Comparison of ENCODE assay signal across 9 mouse cellular contexts in genomic region chr2:145588009-145588737, GRCm38 (mm10).
DNase-seq lines count a peak whose midpoint lies in the region; ATAC-seq and TF ChIP-seq lines count a peak whose summit lies in the region.
"Had no signal": no experiment of that assay in that cellular context is flagged by ENCODE, and none has a peak within 500 bp of the region (broad histone marks: within the 10 kb centered on the region; RNA-seq: fewer than 3 reads in every experiment).

No protein-coding gene starts in this region.

- H3K4me2 ChIP-seq in forebrain, embryonic 14.5 days (ENCODE audit: low read length): no peak overlapping the region
- H3K4me2 ChIP-seq in stomach, embryonic 15.5 days: no peak overlapping the region
- H3K4me2 ChIP-seq: embryonic facial prominence, embryonic 13.5 days had no signal

- TF ChIP-seq POLR2A in spleen, adult 2 months (IDR thresholded peaks at IDR 0.05; ENCODE audit: low read depth, low read length): no peak

- DNase-seq in spleen, adult 2 months (ENCODE audit: low read depth in 1 of 2, low spot score in 2 of 2): no peak
- DNase-seq in spleen, postnatal 36 days (ENCODE audit: low spot score in 2 of 2): no peak
- DNase-seq in c-Kit-positive CD71-positive TER-119-positive erythroid progenitor cells, embryonic 14.5 days (ENCODE audit: low spot score): peak; percentile 8
- DNase-seq in forebrain, embryonic 14.5 days (ENCODE audit: low spot score): peak; percentile 80
- DNase-seq in induced T-regulatory cell, adult 2 months (ENCODE audit: low read depth): peak; percentile 52
- peak; percentile 40 to 65 for DNase-seq in left cerebral cortex, adult 8-10 months (ENCODE audit: low spot score in 2 of 2)
- DNase-seq in midbrain, embryonic 10.5 days (ENCODE audit: low spot score): peak; percentile 47

- no peaks in the 10 kb centered on the region for H3K9me3 ChIP-seq in forebrain, embryonic 14.5 days (replicated peaks; ENCODE audit: control insufficient read depth, low read length)
- no peaks in the 10 kb centered on the region for H3K9me3 ChIP-seq in midbrain, embryonic 10.5 days (replicated peaks)
- H3K9me3 ChIP-seq in stomach, embryonic 15.5 days: no peaks in the 10 kb centered on the region
- H3K9me3 ChIP-seq: embryonic facial prominence, embryonic 13.5 days had no signal

- peak; percentile 29; the same call in 1 of the 2 replicates for TF ChIP-seq CTCF in spleen, adult 2 months (IDR thresholded peaks at IDR 0.05; ENCODE audit: extremely low read depth, insufficient read depth, insufficient read length, insufficient replicate concordance)

- H3K4me3 ChIP-seq in spleen, adult 2 months (ENCODE audit: extremely low read depth, insufficient read depth, insufficient read length): no peak overlapping the region
- H3K4me3 ChIP-seq in forebrain, embryonic 14.5 days (ENCODE audit: low read depth, low read length): no peak overlapping the region
- no peak overlapping the region for H3K4me3 ChIP-seq in midbrain, embryonic 10.5 days
- no peak overlapping the region for H3K4me3 ChIP-seq in stomach, embryonic 15.5 days (replicated peaks)
- H3K4me3 ChIP-seq: embryonic facial prominence, embryonic 13.5 days had no signal

- WGBS in spleen, adult 2 months: 66% methylated on average over 8 of the region's 8 CpGs
- WGBS in forebrain, embryonic 14.5 days: 77% methylated on average over 8 of the region's 8 CpGs
- WGBS in midbrain, embryonic 10.5 days: 71% methylated on average over 8 of the region's 8 CpGs
- 59% methylated on average over 8 of the region's 8 CpGs for WGBS in stomach, embryonic 15.5 days

- no peak overlapping the region for H3K27ac ChIP-seq in spleen, adult 2 months (ENCODE audit: insufficient read depth, low read length)
- H3K27ac ChIP-seq in forebrain, embryonic 14.5 days (ENCODE audit: low read depth, low read length): no peak overlapping the region
- no peak overlapping the region for H3K27ac ChIP-seq in midbrain, embryonic 10.5 days (replicated peaks)
- H3K27ac ChIP-seq in stomach, embryonic 15.5 days: no peak overlapping the region
- H3K27ac ChIP-seq: embryonic facial prominence, embryonic 13.5 days had no signal

- no peaks in the 10 kb centered on the region for H3K27me3 ChIP-seq in spleen, adult 2 months (ENCODE audit: control insufficient read depth, insufficient read depth, low read length)
- no peaks in the 10 kb centered on the region for H3K27me3 ChIP-seq in forebrain, embryonic 14.5 days (replicated peaks; ENCODE audit: control insufficient read depth, insufficient read depth, low read length)
- no peaks in the 10 kb centered on the region for H3K27me3 ChIP-seq in midbrain, embryonic 10.5 days (ENCODE audit: low read depth, poor library complexity, severe bottlenecking)
- H3K27me3 ChIP-seq in stomach, embryonic 15.5 days (replicated peaks): no peaks in the 10 kb centered on the region
- H3K27me3 ChIP-seq: embryonic facial prominence, embryonic 13.5 days had no signal

- no peaks in the 10 kb centered on the region for H3K36me3 ChIP-seq in spleen, adult 2 months (ENCODE audit: control insufficient read depth, insufficient read depth, low read length)
- no peaks in the 10 kb centered on the region for H3K36me3 ChIP-seq in forebrain, embryonic 14.5 days (ENCODE audit: control insufficient read depth, insufficient read depth, low read length)
- no peaks in the 10 kb centered on the region for H3K36me3 ChIP-seq in midbrain, embryonic 10.5 days
- H3K36me3 ChIP-seq in stomach, embryonic 15.5 days: no peaks in the 10 kb centered on the region
- H3K36me3 ChIP-seq: embryonic facial prominence, embryonic 13.5 days had no signal

- peak; percentile 90 for ATAC-seq in forebrain, embryonic 14.5 days
- peak; percentile 60; the same call in 1 of the 2 replicates for ATAC-seq in stomach, embryonic 15.5 days (ENCODE audit: insufficient read depth, low FRiP score, low read depth)

- no peaks in the 10 kb centered on the region for H3K4me1 ChIP-seq in spleen, adult 2 months (ENCODE audit: control insufficient read depth, insufficient read depth, insufficient read length)
- H3K4me1 ChIP-seq in forebrain, embryonic 14.5 days (ENCODE audit: control insufficient read depth, insufficient read depth, low read length): no peaks in the 10 kb centered on the region
- H3K4me1 ChIP-seq in midbrain, embryonic 10.5 days: no peaks in the 10 kb centered on the region
- H3K4me1 ChIP-seq in stomach, embryonic 15.5 days: no peaks in the 10 kb centered on the region

- no peak overlapping the region for H3K9ac ChIP-seq in forebrain, embryonic 14.5 days (ENCODE audit: low read length)
- H3K9ac ChIP-seq in stomach, embryonic 15.5 days: no peak overlapping the region
- H3K9ac ChIP-seq: embryonic facial prominence, embryonic 13.5 days had no signal

Comparison
In these comparisons a context has a peak if more than half of its experiments do, and no peak if none do; other contexts are left out.
1. DNase-seq: peak in c-Kit-positive CD71-positive TER-119-positive erythroid progenitor cells, embryonic 14.5 days (single experiment), forebrain, embryonic 14.5 days (single experiment), induced T-regulatory cell, adult 2 months (single experiment), left cerebral cortex, adult 8-10 months (2 of 2) and midbrain, embryonic 10.5 days (single experiment); none in spleen, adult 2 months (0 of 2) and spleen, postnatal 36 days (0 of 2).